Mouse (Mus musculus) frontal cortex, postnatal 14 days (tissue): ENCODE data around the gene Prr7.
A peak's percentile ranks its signal among the peaks of the same experiment; 100 is the strongest.

Experiments used
- DNase-seq, 2 experiments: peaks; one replicate each; pipeline ENCODE4 v3.0.0; 2022; ENCODE audit warnings: low spot score in 2 of 2

Gene Prr7

DNA sequence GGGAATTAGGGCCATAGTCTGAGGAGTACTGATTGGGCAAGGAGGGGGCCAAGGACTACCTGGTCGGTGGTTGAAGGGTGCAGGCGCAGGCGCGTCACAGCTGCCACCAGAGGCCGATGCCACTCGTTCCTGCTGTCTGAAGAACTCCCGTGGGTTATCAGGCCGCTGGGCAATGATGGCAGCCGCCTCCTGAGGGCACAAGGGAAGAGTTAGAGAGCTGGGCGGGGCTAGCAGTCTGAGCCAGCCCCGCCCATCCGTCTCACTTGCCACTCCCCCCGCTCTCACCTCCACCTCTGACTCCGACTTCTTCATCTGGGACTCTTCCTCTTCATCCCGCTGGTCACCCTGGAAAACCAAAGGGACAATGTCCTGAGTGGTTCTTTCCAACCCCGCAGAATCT is 13.4 kb downstream of the Prr7 start:
- DNase-seq = no peak

DNA sequence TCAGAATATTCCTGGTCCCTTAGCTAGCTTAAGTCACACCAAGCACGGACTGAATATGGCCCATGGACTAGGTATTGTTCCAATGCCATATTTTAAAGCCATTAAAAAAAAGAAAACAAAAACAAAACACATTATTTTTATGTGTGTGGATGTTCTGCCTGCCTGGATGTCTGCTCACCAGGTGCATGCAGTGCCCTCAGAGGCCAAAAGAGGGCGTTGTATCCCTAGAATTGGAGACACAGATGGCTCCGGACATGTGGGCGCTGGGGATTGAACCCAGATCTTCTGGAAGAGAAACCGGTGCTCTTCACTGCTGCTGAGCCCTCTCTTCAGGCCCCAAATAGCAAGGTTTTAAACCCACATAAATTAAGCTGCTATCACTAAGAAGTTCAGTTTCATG is 14.0 kb downstream of the Prr7 start:
- no peak for DNase-seq

DNA sequence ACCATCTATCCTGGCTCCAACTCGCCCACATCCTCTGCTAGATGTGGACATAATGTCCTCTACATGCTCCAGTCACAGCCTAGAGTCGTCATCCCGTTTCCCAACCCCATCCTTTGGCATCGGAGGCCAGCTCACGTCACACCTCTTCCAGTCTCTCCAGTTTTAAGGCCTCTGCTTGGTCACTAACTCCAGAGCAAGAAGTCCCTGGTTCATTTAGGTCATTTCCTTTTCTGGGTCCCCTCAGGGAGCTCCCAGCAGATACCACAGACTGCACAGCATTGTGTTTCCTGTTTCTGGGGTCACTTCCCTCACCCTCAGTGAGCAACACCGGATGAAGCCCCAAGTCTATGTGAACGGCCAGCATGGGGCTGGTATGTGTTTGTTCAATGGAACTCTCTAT is 14.9 kb downstream of the Prr7 start:
- DNase-seq = no peak

DNA sequence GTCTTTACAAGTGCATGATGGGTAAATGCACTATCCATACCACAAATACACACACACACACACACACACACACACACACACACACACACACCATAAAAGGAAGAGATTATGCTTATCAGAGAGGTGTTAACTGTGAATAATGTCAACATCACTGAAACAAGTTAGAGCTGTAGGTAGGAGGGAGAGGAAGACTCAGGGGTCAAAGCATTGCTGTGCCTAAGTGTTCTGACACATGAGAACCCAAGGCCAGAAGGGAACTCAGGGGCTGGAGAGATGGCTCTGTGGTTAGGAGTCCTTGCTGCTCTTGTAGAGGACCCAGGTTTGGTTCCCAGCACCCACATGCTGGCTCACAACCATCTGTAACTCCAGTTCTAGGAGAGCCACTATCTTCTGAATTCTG is 15.9 kb downstream of the Prr7 start:
- DNase-seq = no peak

DNA sequence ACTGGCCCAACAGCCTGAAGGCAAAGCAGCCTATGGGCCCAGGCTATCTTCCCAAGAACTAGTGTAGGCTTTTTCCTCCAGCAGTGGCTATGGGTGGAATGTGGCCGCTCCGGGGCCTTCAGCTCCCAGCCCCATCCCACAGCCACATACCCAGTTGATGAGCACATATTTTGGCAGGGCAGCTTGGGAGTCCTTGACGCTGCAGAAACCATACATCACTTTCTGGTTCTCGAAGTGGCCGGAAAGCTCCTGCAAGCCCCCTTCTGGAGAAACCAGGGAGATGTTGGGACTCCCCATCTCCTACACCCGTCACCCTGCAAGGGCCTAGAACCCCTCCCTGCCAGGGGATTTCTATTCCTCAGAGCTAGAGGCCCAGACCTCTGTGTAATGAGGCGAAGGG is 18.5 kb downstream of the Prr7 start:
- DNase-seq = no peak

DNA sequence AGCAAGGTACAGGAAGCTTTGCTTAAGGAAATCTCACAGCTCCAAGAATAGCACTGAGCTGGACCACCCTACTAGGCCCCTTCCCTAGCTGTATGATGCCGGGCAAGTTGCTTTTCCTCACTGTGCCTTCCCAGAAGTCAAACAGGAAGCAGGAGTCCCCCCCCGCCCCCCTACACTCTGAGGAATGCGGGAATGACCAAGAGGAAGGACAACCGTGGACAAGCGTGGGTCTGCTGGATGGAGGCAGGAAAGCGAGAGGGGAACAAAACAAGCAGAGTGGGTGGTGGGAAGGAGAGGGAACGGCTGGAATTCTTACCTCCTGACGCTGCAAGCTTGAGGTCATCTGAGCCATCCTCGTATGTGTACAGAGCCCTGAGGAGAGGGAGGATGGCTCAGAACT is 19.0 kb downstream of the Prr7 start:
- DNase-seq = no peak

DNA sequence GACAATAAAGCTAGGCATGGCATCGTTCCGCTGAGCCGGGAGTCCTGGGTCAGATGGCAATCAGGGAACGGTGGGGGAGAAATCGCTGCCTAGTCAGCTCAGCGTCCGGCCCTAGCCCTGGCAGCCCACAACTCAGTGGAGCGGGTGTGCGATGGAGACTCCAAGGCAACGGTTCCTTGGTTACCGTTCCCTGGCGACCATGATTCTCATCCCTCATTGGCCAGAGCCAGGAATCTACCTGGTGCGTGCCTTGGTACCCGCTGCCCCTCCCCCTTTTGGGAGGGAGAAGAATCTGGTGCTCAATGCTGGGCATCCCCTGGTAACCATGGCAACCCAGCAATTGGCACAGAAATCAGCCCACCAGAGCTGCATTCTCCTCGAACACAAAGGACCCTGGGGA is 19.5 kb downstream of the Prr7 start:
- DNase-seq = peak; percentile 90 to 94

DNA sequence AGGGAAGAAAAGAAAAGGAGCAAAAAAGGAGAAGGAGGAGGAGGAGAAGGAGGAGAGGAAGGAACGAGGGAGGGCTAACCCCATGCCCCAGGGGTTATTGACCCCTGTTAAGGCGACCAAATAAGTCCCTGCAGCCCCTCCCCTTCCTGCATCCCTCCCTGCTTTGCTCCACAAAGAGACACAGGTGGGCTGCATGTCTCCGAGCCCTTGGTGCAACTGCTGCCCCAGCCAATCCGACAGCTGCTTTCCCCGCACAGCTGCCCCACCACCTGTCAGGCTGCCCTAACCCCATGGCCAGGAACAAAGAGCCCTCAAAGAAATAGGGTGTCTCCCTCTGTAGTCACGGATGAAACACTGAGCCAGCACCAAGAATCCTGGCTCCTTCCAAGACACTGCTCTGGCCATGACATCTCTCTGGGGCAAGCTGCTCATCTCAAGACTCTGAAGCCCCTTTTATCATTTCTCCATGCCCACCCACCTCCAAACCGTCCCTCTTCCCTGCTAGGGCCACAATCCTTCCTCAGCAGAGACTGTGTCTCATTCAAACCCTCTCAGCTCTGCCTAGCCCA is 20.5 kb downstream of the Prr7 start:
- no peak for DNase-seq

DNA sequence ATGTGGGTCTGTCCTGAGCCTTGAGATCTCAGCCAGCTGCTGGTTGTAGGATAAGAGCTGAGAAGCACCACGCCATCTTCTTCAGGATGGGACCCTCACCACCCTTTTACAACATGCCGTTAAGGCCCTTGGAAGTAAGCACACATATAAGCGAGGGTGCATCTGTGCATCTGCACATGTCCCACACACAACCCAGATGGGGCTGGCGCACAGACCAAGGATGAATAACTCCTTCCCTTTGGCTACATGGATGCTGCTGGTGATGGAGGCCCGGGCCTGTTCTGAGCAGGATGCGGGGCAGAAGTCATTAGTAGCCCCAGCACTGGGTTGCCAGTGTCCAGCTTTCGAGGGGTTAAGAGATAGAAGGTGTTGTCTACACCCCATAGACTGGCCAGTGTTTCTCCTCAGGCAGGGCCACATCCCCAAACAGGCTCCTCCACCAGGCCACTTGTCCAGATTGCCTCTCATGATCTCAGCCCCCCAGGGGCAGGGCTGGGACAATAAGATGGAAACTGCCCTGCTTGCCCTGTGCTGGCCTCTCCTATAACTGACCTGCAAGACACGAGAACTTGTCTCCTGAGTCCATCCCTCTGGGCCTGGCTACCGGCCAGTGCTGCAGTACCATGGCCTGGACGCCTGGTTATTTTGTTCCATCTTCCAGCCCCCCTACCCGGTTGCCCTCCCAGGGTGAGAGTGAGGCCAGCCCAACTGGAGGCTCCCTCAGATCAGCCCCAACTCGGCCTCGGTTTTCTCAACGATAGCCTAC is 22.1 kb downstream of the Prr7 start:
- DNase-seq = no peak

DNA sequence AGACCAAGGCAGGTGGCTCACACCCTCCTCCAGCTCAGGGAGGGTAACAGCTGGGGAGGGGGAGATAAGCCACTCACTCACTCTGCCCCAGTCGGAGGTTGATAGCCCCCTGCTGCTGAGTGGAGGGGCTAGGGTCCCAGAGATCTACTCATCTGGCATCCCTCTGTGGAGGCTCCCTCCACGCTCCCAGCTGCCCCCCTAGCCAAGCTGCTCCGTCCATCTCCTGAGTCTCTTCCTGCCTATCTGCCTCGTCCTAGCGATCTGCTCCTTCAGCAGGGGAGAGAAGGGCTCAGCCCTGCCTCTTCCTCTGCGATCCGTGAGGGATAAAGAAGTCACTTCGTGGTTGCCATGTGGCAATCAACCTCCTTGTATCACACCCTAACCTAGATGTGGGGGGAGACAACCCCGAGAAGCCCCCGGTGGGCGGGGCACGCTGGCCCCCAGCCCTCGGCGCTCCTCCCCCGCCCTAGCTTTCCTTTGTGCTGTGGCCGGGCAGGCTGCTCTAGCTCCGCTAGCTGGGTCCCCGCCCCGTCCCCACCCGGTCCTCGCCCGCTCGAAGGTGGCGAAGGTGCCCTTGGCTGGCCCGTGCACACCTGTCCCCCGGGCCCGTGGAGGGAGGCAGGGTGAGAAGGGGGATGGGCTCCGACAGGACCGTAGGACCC is 23.0 kb downstream of the Prr7 start:
- no peak for DNase-seq

DNA sequence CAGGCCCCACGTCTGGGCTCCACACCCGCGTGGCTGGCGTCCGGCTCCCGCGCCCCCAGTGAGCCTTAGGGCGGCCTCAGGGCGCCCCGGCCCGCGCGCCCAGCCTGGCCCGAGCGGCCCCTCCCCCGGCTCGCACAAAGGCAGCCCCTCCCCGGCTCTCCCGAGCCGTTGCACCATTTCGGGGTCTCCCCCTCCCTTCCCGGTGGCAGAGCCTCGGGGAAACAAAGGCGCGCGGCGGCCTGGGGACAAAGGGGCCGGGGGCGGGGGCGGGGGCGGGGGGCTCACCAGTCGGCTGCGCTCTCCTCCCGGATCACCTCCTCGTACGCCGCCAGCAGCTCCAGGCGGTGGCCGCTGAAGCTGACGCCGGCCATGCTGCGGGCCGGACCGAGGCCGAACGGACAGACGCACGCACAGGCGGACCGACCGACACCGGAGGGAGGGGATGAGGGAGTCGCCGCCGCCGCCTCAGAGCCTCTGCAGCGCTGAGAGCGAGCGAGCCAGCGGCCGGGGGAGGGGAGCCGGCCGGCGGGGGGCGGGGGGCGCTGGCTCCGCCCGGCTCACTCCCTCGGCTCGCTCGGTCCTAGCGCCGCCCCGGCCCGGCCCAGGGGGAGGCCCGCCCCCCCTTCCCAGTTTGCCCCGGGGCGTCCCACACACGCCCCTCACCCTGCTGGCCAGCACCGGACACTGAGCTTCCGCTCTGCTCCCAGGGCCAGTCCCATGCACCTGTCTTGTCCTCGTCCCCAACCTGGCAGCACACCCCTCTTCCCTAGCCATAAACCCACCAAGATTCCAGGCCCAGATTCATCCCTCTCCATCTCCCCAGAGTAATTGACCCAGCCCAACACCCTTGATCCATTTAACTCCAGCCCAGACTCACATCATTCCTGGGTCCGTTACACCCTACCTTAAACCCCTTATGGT is 23.8 kb downstream of the Prr7 start, which contains the start of gene Dbn1:
Gene Dbn1 (minus strand): TSS at position 534 of the 921 bp plus-strand sequence.
- DNase-seq = no peak

DNA sequence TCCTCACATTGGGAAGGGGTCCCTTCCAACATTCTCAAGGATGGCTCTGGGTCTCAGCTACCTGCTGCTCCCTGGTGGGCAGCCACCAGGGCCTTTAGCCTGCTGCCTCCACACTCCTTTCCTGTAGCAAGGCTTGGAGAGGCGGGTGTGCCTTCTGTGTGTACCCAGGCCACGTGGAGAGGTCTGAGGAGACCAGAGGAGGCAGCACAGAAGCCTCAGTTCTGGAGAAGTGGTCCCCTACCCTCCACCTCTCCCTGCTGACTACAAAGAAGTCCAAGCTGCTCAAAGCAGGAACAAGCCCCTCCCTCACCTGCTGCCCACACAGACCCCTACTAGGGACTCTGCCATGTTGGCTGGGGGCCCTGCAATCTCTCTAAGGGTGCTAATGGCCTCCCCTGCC is 30.2 kb downstream of the Prr7 start:
- DNase-seq = no peak

DNA sequence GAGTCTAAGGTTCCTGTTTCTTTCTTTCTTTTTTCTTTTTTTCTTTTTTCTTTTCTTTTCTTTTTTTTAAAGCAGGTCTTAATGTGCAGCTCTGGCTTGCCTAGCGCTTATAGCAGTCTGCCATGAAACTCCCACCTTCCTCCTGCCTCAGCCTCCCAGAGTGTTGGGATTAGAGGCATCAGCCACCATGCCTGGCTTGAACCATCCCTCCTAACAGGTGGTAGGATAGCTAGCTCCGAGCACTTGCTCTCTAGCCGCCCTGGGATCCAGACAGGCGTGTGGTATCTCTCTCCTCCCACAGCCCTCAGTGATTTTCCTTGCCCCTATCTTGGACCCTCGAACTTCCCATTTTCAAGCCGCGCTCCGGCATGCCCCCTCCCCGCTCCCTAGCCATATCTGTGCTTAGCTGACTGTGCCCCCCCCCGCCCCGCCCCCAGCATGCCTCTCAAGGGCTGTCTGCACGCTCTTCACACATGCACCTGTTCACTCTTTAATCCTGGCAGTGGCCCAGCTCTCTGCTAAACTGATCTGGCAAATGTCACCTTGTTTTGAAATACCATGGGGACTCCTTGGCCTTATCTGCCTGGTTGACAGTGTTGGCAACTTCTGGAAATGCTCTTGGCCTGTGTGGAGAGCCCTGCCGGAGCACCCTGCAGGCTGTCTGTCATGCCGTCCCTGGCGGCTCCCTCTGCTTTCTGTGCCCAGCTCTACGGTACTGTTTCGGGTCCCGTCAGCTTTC is 31.0 kb downstream of the Prr7 start:
- DNase-seq = no peak

DNA sequence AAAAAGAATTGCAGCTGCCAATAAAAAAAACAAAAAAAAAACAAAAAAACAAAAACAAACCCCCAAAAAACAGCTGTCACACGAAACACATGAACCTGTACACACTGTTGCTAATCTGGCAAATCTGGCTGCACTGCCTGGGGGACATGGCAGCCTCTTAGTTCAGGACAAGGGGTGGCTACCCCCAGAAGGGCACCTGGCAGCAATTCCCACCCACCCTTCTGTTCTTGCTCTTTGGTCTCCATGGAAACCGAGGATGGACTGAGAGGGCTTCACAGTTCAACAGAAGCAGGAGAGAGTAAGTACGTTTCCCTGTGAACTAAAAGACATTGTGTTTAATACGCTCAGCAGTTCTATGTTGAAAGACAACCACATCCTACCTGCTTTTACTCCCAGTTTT is 31.6 kb downstream of the Prr7 start:
- no peak for DNase-seq

DNA sequence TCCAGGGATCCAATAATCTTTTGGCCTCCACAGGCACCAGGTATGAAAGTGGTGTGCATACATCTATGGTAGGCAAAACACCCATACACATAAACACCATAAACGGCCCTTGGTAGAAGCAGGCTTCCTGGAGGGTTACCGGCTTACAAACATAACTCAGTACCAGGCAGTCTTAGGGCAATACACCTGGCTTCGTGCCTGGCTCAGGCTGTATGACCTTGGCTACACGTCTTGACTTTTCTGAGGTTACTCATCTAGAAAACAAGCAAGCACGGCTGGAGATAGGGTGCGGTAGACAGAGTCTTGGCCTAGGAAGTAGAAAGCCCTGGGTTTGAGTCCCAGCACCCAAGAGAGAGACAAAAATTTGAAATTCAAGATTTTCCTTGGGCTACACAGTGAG is 32.6 kb downstream of the Prr7 start:
- no peak for DNase-seq

DNA sequence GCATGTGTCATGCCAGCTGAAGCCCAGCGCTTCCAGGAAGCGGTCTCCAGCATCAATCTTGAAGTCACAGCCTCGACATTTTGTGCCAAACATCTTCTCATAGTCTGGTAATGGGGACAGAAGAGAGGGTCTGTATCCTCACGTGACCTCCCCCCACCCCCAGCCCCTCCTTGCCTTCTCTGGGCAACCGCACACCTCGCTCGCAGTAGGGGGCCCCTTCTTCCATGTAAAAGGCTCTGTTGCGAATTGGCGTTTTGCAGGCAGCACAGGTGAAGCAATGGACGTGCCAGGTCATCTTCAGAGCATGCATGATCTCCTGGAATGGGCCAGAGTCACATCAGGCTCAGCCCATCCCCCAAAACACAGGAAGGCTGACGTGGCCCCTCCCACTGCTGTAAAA is 34.8 kb downstream of the Prr7 start:
- DNase-seq = no peak

DNA sequence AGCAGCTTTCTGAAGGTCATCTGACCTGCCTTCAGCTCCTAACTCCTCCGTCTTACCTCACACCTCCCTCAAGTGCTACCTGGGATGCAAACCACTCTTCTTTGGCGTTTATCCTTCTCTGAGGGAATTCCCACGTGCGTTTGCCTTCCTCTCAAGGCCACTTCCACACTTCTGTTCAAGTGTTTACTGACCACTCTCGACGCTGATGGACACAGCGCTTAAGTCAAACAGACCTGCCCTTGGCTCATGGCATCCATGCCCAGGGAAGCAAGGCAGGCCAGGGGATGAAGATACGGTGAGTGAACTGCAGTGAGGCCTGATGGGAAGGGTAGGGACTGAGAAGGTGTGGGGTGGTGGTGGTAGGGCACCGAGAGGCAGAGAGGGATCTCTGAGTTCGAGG is 36.5 kb downstream of the Prr7 start:
- DNase-seq = no peak

DNA sequence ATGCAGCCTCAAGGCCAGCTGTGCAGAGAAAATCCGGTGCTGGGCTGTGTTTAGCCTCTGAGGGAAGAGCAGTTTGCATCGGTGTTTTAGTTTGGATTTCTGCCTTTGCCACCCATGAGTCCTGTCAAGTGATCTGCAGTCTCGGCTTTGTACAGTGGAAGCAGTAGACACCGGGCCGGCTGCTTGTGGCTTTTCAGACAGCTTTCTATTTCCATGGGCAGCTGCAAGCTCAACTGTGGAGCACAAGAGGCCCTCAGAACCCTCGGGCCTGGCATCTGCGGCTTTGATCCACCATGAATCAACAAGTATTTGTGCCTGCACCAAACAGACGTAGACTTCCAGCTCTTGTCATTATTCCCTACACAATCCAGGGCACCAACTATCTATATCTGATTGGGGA is 38.3 kb downstream of the Prr7 start:
- no peak for DNase-seq

DNA sequence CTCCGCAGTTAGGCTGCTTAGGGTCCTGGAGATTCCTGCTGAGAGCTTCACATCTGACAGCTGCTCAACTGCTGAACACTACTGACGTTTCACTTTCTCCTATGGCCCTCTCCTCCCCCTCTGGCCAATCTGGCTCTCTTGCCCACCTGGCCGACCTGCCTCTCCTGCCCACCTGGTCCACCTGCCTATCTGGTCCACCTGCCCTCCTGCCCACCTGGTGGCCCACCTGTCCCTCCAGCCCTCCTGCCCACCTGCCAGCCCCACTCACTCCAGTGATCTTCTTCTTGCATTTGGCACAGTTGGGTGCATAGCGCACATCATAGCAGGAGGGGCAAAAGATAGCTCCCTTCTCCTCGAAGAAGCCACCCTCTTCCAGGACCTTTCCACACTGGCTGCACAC is 40.3 kb downstream of the Prr7 start:
- no peak for DNase-seq

DNA sequence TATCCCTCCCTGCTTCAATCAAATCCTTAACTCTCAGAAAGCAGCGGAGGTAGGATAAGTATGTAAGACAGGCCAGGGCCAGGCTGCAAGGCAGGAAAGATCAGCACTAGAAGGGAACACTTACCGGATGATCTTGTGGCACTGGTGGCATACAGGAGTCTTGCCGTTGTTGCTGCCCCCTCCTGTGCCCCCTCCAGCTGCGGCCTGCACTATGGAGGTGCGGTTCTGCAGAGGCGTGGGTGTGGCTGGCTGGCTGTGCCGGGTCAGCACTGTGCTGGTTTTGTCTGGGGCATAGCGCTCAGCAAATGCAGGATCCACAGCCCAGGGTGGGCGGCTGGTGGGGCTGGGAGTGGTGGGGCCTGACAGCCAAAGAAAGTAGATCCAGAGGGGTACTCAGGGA is 41.7 kb downstream of the Prr7 start:
- no peak for DNase-seq

DNA sequence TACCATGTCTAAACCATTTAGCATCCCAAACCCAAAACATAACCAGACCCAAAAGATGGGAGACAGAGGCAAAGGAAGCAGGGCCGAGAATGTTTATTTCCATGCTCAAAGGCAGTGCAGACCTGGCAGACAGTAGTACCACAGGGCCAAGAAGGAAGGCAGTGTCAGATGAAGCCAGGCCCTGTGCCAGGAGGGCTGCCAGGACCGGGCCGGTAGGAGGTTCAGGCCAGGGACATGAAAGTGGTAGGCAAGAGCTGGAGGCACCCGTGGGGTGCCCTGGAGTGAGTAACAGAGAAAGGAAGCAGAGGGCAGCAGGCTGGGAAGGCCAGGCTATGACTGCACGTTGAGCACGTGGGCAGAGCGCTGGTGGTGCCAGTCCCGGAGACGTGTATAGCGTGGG is 42.6 kb downstream of the Prr7 start:
- no peak for DNase-seq

DNA sequence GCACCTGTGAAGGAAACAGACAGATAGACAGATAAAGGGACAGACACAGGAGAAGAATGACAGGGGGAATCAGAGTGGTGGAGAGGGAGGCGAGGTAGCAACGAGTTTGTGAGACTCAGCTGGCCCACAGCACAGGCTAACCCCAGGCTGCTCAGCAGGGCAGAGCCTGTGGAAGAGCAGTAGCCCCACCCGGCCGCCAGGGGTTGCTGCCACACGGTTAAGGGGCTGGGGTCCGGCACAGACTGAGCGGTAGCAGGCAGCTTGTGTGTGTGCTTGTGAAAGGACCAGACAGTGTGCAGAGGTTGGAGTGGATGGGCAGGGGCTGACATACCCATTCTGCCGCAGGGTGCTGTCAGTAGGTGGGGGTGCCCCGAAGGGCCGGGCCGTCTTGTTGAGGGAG is 43.8 kb downstream of the Prr7 start:
- no peak for DNase-seq
